Mouse (Mus musculus): ENCODE data around the gene Ccdc85c.

DNA sequence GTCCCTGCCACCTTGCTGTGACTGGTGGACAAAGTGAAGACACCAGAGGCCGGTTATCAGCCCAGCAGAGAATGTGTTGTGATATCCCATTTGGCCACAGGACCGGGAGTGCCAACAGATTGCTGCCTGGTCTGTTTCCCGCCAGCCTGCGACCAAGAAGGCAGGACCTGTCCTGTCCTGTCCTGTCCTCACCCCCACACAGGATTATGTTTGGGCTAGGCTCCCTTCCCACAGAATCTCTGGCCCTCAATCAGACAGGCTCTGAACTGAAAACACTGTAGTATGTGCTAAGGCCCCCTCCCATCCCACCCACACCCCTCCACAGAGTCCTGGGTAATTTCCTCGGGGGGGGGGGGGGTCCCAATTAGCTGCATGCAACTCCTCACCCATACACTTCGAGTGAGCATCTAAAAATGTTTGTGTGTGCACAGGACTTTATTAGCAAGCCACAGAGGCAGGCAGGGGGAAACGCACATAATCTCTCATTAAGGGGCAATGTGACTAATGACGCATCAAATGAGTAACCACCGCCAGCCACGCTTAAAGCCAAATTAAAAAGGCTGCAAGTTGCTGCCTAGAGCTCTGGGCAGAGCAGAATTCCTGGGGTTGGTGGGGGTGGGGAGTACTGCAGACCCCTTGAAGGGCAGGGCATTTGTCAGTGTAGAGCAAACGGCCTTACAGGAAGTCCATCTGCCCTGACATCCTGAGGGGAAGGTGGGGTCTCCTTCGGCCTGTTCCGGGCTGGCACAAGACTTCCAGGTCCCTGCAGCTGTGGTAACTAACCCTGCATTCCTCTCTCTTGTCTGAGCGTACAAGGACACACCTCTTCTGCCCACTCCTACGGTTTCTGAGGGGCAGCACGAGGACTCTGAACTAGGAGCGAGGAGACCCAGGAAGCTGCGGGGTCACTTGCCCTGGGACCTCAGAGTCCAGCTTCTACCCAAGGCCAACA, 61.9 kb downstream of the Ccdc85c start:
- TF ChIP-seq CTCF (IDR thresholded peaks at IDR 0.05; ENCODE audit: extremely low read depth, insufficient read length, insufficient replicate concordance, low read depth, low read length) (no peak), POLR2A (IDR thresholded peaks at IDR 0.05; ENCODE audit: low read depth, low read length) (no peak)
